Mouse (Mus musculus) heart, adult 2 months (tissue): ENCODE data around the gene Atp7a. TPM values are rescaled to one million over a fixed set of nuclear protein-coding genes. Genes with fewer than 3 reads are reported as not detected.

Source experiments
- DNase-seq, 2 experiments: peaks; one replicate each; pipeline ENCODE4 v3.0.0; 2021
- H3K27ac ChIP-seq: fragments of 200-600 bp; 2 replicates; pipeline ENCODE4 v1.8.1; 2022
- H3K27me3 ChIP-seq: fragments of 200-500 bp; 2 replicates; pipeline ENCODE4 v1.6.1; 2012; ENCODE audit warnings: mild to moderate bottlenecking, low read length, inconsistent platforms, mixed read lengths; ENCODE audit not compliant: control insufficient read depth, insufficient read depth
- H3K36me3 ChIP-seq: fragments of 200-500 bp; 2 replicates; pipeline ENCODE4 v1.6.1; 2012; ENCODE audit warnings: low read length, inconsistent platforms; ENCODE audit not compliant: control insufficient read depth, insufficient read depth
- H3K4me1 ChIP-seq: fragments of 200-500 bp; 2 replicates; pipeline ENCODE4 v1.6.1; 2011; ENCODE audit warnings: low read length; ENCODE audit not compliant: control insufficient read depth, insufficient read depth
- H3K4me3 ChIP-seq: fragments of 200-600 bp; 2 replicates; pipeline ENCODE4 v1.8.1; 2022
- H3K79me2 ChIP-seq: fragments of 200-500 bp; replicated peaks from 2 replicates; pipeline ENCODE4 v1.6.1; 2012; ENCODE audit warnings: mild to moderate bottlenecking, inconsistent platforms, low read length, moderate library complexity, mixed read lengths; ENCODE audit not compliant: control insufficient read depth, insufficient read depth
- H3K9ac ChIP-seq: fragments of 200-500 bp; 2 replicates; pipeline ENCODE4 v1.6.1; 2012; ENCODE audit warnings: low read depth, mild to moderate bottlenecking, control low read depth, inconsistent platforms, low read length, mixed read lengths
- CTCF ChIP-seq: fragments of 200-600 bp; IDR thresholded peaks from 2 replicates; pipeline ENCODE4 v1.8.1; 2022; ENCODE audit warnings: antibody characterized with exemption, mild to moderate bottlenecking, moderate library complexity
- EP300 ChIP-seq: fragments of 200-500 bp; IDR thresholded peaks from 2 replicates; pipeline ENCODE4 v1.6.1; 2011; ENCODE audit warnings: low read depth, low read length, control low read depth; ENCODE audit not compliant: insufficient read depth
- POLR2A ChIP-seq: fragments of 200-500 bp; IDR thresholded peaks from 2 replicates; pipeline ENCODE4 v1.6.1; 2011; ENCODE audit warnings: mild to moderate bottlenecking, low read depth, low read length, control low read depth; ENCODE audit not compliant: insufficient read depth
- WGBS: fragments of 180-500 bp; shearing (Covaris S2); methylation state at CpG from one replicate; pipeline ENCODE4 v1.1.7; 2018; 5-methylcytosine and 5-hydroxymethylcytosine counted together
- intact Hi-C: fragments of 180-260 bp; cut with DNase I; formaldehyde crosslinking; loops from one replicate; pipeline ENCODE4 v1.15.1; 2025
- polyA plus RNA-seq: library from polyadenylated mRNA; depleted of rRNA; stranded (reverse); fragments of >200 nt; gene quantifications from 2 replicates; pipeline ENCODE4 v1.2.3, GENCODE M21; 2012
- total RNA-seq, 2 experiments: library from RNA; stranded (reverse); gene quantifications; 2 replicates each; pipeline ENCODE4 v1.2.3; 2021

Gene Atp7a
- total and polyA plus RNA-seq, 3 experiments = 1.6 to 7.3 (median 6.7) TPM

DNA sequence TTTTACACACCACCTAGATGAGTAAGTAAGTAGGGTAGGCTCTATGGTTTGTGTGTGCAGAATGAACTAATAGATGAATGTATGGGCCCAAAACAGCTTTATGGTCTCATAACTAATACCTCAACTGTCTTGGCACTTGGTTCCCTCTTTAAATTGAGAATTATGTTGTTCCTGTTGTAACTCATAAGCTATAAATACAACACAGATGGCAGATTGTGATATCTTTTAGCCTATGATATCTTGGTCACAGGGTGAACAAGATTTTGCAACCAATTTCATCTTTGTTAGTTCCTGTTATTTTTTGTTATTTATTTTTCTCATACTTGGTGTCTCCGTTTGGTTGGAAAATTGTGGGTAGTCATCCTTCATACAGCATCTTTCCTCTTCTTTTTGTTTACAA lies 121.1 kb downstream of the Atp7a start:
- H3K4me1 ChIP-seq = no peaks in the 10 kb centered on the region
- no peak overlapping the region for H3K27ac ChIP-seq
- H3K4me3 ChIP-seq = no peak overlapping the region
- WGBS = 71% methylated on average over 1 of the region's 1 CpGs
- intact Hi-C loops = no loop called here
- DNase-seq = no peak
- H3K79me2 ChIP-seq = no peaks in the 10 kb centered on the region
- H3K36me3 ChIP-seq = no peaks in the 10 kb centered on the region
- TF ChIP-seq POLR2A = no peak
- TF ChIP-seq EP300 = no peak
- TF ChIP-seq CTCF = no peak
- no peak overlapping the region for H3K9ac ChIP-seq
- no peaks in the 10 kb centered on the region for H3K27me3 ChIP-seq

DNA sequence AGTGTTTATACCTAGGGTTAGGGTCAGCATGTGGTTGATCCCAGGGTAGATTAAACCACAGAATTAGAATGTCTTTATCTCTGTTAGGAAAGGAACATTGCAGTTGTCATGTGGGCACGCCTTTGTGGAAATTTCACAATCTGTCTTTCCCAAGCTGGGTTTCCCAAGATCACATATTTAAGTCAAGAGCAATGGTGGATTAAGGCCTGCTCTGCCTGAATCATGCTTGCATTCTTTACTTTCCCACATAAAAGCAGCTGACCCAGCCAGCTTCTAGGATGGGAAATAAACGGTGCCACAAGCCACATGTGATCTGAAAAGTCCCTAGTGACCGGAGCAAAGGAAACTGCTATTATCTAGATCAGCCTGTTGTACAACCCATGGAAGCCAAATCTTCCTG lies 122.4 kb downstream of the Atp7a start:
- DNase-seq = no peak
- Histone ChIP-seq H3K4me1 (no peaks in the 10 kb centered on the region), H3K79me2 (no peaks in the 10 kb centered on the region), H3K4me3 (no peak overlapping the region), H3K27ac (no peak overlapping the region), H3K9ac (no peak overlapping the region), H3K36me3 (no peaks in the 10 kb centered on the region), H3K27me3 (no peaks in the 10 kb centered on the region)
- TF ChIP-seq POLR2A (no peak), EP300 (no peak), CTCF (no peak)
- intact Hi-C loops = no loop called here
- 70% methylated on average over 3 of the region's 3 CpGs for WGBS

DNA sequence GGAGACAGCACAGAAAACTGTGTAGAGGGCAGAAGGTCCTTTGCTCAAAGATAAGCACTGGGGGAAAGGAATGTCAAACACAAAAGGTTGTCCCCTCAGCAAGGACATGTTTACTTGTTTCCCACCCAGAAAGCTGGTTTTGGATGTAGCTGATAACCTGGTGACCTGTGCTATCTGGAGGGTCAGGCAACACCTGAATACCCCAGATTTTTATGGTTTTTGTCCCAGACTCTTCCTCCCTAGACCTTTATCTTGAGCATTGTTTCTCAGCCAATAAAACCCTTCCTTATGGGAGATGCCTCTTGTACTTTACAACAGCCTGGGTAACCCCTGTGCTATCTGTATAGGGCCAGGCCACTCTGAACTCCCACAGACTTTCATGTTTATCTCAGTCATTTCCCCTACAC lies 127.1 kb downstream of the Atp7a start:
- H3K27ac ChIP-seq = no peak overlapping the region
- intact Hi-C loops = no loop called here
- no peaks in the 10 kb centered on the region for H3K27me3 ChIP-seq
- DNase-seq = no peak
- no peaks in the 10 kb centered on the region for H3K4me1 ChIP-seq
- TF ChIP-seq POLR2A = no peak
- TF ChIP-seq CTCF = no peak
- no peak for TF ChIP-seq EP300
- H3K79me2 ChIP-seq = no peaks in the 10 kb centered on the region
- H3K36me3 ChIP-seq = no peaks in the 10 kb centered on the region
- no peak overlapping the region for H3K4me3 ChIP-seq
- H3K9ac ChIP-seq = no peak overlapping the region

DNA sequence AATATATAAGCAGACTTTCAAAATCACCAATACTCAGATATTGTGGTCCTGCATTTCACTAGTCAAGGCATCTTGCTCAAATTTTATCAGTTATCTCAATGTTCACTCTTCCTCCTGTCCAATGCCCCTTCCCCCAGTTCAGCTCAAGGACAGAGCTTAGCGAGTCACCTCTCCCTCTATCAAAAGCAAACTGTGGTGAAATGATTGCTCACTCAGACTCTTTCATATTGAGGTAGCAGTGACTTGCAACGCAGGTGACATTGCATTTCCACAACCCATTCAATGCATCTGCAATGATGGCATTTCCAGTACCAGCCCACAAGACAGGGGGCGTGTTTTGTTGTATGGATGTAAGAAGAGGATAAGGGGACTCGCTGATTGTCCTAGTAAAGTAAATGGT lies 128.8 kb downstream of the Atp7a start:
- intact Hi-C loops = no loop called here
- H3K79me2 ChIP-seq = no peaks in the 10 kb centered on the region
- H3K9ac ChIP-seq = no peak overlapping the region
- no peak overlapping the region for H3K27ac ChIP-seq
- H3K27me3 ChIP-seq = no peaks in the 10 kb centered on the region
- TF ChIP-seq CTCF = no peak
- no peak for TF ChIP-seq POLR2A
- TF ChIP-seq EP300 = no peak
- H3K36me3 ChIP-seq = no peaks in the 10 kb centered on the region
- no peaks in the 10 kb centered on the region for H3K4me1 ChIP-seq
- DNase-seq = no peak
- no peak overlapping the region for H3K4me3 ChIP-seq
- WGBS = 75% methylated on average over 4 of the region's 4 CpGs

DNA sequence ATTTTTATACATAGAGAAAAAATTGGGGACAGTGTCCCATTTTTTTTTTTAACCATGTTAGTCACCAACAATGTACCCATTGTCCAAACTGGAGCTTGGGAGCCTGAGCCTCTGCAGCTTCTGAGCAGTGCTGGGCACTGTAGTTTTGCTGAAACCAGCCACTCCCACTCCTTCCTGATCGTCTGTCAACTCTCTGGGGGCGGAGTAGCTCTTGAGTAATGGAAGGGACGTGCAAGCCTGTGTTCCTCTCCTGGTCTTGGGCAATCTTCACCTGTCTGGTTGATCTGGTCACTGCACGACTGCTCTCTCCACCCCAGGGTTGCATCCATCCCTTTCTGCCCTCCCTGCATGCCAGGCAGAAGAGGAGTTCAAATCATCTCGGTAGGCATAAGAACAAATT lies 136.9 kb downstream of the Atp7a start:
- H3K27me3 ChIP-seq = no peaks in the 10 kb centered on the region
- H3K4me1 ChIP-seq = no peaks in the 10 kb centered on the region
- no peaks in the 10 kb centered on the region for H3K36me3 ChIP-seq
- no peak overlapping the region for H3K4me3 ChIP-seq
- 46% methylated on average over 5 of the region's 5 CpGs for WGBS
- H3K79me2 ChIP-seq = no peaks in the 10 kb centered on the region
- intact Hi-C loops = no loop called here
- no peak overlapping the region for H3K9ac ChIP-seq
- H3K27ac ChIP-seq = no peak overlapping the region
- no peak for DNase-seq
- TF ChIP-seq EP300 (no peak), CTCF (no peak), POLR2A (no peak)

DNA sequence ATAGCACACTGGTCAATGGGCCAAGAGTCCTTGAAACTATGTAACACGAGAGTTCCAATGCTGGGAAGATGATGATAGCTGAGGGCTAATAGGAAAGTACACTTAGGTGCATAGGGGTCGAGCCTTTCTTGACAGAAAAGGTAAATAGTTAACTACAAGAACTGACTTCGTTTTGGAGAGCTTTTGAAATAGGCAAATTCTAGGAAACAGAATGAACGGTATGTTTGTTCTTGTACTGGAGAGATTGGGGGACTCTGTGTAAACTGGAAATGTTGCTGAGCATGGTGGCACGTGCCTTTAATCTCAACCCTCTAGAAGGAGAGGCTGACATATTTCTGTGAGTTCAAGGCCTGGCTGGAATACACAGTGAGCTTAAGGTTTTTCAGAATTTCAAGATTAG lies 137.5 kb downstream of the Atp7a start:
- Histone ChIP-seq H3K79me2 (no peaks in the 10 kb centered on the region), H3K27ac (no peak overlapping the region), H3K36me3 (no peaks in the 10 kb centered on the region), H3K9ac (no peak overlapping the region), H3K4me3 (no peak overlapping the region), H3K4me1 (no peaks in the 10 kb centered on the region), H3K27me3 (no peaks in the 10 kb centered on the region)
- intact Hi-C loops = no loop called here
- TF ChIP-seq EP300 (no peak), CTCF (no peak)
- no peak for DNase-seq
- 68% methylated on average over 5 of the region's 5 CpGs for WGBS
